Mouse (Mus musculus) WW6 (cell line): ENCODE data around the gene Tln1.
"Not testable (repeated sequence)": the region's sequence is repeated elsewhere in the genome, so short reads cannot be mapped to it uniquely, and the experiment has no call there.

Experiments
- DNase-seq: peaks from one replicate; pipeline ENCODE4 v3.0.0-alpha.2; 2013; ENCODE audit warnings: low read depth, low spot score

Tln1 gene

GRCm38 (mm10) chr4:43578376-43579204 lies 16.1 kb upstream of the Tln1 start, which contains the start of the genes Rgp1 and Gba2:
Rgp1 (plus strand) TSS chr4:43578715.
Gba2 (minus strand) TSS chr4:43578873.
- peak; percentile 74 for DNase-seq

- DNase-seq: no peak
Measured at GRCm38 (mm10) chr4:43577237-43577881, 14.9 kb upstream of the Tln1 start.

DNA sequence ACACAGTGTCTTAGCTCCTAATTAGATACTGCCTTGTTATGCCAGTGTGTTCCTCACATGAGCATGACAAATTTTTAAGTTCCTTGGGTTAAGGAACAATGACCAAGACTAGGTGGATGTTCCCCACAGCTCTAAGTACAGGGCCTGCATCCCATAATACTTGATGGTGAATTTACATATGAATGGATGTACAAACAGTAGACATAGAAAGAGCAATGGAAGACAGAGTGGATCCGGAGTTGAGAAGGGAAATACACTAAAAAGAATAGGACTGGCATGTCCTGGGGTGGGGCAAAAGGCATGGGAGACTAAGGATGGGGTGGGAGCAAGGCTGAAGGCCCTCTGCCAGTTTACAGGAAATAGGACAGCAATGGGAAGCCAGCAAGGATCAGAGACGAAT lies 12.9 kb upstream of the Tln1 start:
- DNase-seq: no peak

GRCm38 (mm10) chr4:43573561-43573960 lies 11.1 kb upstream of the Tln1 start:
- DNase-seq: no peak

DNA sequence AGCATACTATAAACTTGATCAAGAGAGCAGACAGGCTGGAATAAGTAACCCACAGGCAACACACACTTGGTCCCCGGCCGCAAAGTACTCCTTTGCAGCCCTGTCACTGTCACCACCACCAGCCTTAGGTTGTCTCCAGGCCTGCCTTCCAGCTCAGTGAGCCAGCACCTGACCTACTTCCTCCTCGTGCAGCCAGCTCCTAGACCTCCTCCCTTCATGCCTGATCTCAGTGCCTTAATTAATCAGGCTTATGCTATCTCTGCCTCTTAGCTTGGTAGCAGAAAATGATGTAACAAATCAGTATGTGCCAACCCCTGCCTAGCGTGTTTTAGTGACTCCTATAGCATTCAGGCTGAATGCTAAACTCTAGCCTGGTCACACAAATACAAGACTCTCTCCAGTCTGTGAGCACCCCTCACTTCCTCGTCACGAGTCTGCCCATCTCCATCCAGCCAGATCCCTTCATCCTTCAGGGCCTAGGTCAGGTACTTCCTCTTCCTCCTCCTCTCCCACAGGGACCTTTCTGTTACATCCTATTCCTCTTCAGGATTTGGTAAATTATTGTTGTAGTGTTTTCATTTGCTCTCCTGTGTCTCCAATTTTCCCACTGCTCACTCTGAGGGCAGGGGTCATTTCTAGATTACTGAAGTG lies 9.0 kb upstream of the Tln1 start:
- DNase-seq: no peak

DNA sequence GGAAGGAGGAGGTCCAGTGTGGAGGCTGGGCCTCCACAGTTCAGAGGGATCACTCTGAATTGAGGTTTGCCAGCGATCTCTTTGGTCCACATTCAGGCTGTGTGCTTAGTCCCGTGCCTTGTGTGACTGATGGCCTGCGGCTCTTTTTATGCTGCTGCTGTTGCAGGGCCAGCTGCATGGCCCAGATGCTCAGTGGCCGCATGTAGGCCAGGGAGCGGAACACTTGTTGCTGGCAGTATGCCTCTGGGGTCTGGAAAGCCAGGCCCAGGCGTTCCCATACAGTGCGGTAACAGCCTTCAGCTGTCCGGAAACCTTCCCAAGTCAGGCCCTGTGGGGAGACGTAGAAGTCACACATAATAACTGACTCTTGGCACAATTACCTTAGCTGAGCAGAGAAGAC lies 4.6 kb upstream of the Tln1 start:
- DNase-seq: no peak

DNA sequence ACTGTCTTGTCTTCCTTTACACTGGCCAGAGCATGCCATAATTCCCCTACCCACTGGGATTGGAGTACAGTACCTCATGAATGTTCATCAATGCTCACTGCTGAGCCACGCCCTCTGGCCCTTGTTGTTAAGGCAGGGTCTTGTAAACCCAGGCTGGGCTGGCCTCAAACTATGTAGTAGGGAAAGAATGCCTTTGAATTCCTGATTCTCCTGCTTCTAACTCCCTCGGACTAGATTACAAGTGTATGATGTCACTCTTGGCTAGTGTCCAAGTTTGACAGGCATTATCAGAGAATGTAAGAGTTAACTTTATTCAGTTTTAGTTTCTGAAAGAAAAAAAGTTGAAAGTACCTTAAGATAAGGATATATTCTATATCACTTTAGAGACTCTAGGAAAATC lies 1.7 kb upstream of the Tln1 start:
- DNase-seq: no peak

- no peak for DNase-seq
Measured at GRCm38 (mm10) chr4:43563601-43563875, 1.0 kb upstream of the Tln1 start.

DNA sequence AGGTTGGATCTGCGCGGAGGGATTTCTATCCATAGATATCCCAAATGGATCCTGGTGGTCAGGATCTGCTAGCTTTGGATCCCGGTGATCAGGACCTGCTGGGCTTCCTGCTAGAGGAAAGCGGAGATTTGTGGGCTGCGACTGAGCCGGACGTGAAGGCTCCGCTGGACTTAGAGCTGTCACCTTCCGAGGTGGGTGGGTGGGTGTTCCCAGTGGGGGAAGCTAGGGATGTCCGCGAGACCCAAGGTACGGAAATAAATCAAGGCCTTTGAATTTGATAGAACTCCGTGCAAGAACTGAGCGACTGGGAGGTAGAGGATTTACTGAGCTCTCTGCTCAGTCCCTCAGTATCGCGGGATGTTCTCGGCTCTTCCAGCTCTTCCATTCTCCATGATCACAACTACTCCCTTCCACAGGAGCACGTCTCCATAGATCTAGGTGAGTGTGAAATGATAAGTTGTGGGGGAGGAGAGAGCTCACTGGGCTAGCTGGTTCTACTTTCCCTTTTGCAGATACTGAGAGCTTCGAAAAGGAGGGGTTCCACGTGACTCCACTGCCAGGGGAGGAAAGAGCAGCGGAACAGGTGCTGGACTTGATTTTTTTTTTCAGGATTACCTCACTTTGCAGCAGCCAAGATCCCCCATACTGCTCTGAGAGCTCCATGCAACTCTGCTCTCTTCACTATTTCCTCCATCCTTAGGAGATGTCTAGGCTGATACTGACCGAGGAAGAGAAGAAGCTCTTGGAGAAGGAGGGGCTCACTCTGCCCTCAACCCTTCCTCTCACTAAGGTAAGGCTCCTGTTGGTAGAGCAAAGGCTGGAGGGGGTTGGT lies 494 bp upstream of the Tln1 start:
- no peak for DNase-seq

GRCm38 (mm10) chr4:43561436-43561996 lies 975 bp downstream of the Tln1 start:
- DNase-seq: no peak

DNA sequence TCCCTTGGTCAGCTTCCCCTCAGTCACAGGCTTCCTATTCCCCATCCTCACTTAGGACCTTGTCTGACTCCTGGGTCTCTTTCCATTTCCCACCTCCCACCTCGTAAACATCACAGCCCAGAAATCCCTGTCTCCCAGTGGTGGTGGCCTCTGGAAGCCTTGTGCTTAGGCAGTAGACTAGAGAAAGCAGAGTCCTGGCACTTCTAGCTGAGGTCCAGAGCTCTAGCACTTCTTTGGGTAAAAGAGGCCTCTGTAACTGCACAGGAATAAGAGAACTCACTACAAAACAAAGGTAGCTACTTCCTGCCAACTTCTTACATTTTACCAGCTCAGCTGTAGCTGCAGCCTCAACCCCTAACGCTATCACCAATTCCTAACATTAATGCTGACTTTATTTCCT lies 1.5 kb downstream of the Tln1 start:
- DNase-seq: no peak

DNA sequence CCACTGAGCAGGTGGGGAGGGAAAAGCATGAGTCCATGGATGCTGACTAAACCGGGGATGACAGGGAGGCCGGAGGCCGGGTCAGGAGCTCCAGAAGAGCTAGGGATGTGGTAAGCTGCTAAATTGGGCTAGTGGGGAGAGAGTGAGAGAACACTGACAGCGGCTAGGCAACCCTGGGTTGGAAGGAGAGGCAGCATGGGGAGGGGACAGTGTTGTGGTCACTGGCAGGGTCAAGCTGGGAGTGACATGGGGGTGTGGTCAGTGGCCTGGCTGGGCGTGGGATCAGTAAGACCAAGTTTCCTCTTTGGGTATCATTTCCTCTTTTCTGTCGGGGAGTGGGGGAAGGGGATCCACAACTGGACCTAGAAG lies 2.3 kb downstream of the Tln1 start:
- no peak for DNase-seq

DNA sequence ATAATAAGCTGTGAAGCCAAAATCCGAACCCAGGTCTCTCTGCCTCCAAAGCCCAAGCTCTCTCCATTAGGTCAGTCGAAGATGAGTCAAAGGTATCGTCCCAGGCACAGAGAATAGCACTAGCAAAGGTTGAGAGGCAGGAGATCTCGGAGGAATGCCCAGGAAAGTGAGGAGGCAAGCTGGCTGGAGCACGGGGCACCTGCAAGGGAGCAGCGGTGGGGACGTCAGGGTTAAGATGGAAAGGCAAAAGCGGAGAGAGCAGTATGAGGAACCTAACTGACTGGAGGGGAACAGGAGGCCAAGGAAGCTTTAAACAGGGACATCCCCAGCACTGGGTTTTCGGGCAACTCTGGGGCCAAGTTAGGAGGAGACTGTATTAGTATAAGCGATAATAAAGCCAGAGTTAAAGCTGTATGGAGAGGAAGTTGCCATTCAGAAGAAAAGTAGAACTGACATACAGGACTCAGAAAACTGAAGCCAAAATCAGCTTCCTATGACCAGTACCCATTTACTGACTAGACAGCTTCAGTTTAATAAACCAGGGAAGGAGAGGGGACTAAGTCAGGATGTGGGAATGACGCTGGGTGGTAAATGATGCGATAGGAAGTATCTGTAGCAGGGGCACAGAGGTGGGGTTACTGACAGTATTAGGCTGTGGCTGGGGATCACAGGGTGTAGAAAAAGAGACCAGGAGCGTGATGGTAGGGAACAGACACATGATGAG lies 2.8 kb downstream of the Tln1 start:
- DNase-seq: no peak

GRCm38 (mm10) chr4:43558631-43559356 lies 3.7 kb downstream of the Tln1 start:
- DNase-seq: peak; percentile 22

DNA sequence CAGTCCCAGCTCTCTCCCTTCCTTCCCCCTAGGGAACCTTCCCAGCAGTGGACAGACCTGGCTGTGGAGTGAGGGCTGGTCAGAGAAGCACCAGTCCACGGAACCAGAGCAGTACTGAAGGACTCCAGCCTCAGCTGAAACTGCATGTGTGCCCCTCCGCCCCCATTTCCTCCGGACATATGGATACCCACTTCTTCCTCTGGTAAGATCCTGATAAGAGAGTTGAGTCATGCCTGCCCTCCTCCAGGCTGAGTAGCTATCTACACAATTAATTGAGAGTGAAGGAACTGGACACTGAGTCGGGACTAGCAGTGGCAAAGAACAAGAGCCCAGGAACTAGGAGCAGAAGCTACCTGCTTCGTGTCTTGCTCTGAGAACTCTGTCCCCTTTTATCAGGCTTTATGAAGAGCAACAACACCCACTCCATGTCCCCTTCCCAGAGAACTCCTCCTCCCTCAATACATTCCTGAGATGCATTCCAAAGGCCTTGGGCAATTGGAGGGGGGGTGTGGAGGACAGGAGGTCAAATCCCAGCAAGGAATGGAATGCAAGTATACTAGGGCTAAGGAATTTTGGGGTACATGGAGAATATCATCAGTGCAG lies 4.4 kb downstream of the Tln1 start:
- no peak for DNase-seq

GRCm38 (mm10) chr4:43555926-43556325 lies 6.6 kb downstream of the Tln1 start:
- no peak for DNase-seq

GRCm38 (mm10) chr4:43553891-43554290 lies 8.6 kb downstream of the Tln1 start:
- DNase-seq: no peak

DNA sequence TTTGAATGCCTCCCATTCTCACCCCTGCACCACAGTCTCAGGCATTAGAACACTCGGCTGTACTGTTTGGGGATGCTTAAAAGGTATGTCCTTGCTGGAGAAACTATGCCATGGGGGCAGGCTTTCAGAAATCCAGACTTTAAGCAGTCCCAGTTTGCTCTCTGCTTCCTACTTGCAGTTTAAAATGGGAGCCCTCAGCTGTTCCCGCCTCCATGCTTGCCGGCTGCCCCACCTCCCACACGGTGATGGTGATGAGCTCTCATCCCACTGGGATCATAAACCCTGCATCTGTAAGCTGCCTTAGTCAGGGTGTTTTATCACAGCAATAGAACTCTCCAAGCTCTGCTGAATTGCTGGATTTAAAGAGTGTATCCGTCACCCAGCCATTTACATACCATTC lies 10.1 kb downstream of the Tln1 start:
- no peak for DNase-seq

- DNase-seq: not testable (repeated sequence)
Measured at GRCm38 (mm10) chr4:43551854-43552253, 10.6 kb downstream of the Tln1 start.

- DNase-seq: no peak
Measured at GRCm38 (mm10) chr4:43549055-43549454, 13.4 kb downstream of the Tln1 start.
